7 mouse cellular contexts compared by ENCODE assay signal in genomic region chr1:184051824-184052223, GRCm38 (mm10). TPM values are rescaled to one million over a fixed set of nuclear protein-coding genes. Genes with fewer than 3 reads are reported as not detected.
A peak's percentile ranks its signal among the peaks of the same experiment; 100 is the strongest.
DNase-seq lines count a peak whose midpoint lies in the region; ATAC-seq and TF ChIP-seq lines count a peak whose summit lies in the region.

No protein-coding gene starts in this region.

- no peak overlapping the region for H3K4me2 ChIP-seq in kidney, embryonic 15.5 days
- H3K4me2 ChIP-seq in hindbrain, embryonic 13.5 days: no peak overlapping the region

- DNase-seq in 3T3-L1 (ENCODE audit: low read depth, low spot score) (peak; percentile 86), Patski (ENCODE audit: low read depth, low spot score) (peak; percentile 80)
- peak; percentile 75 for DNase-seq in gastrocnemius, postnatal 14 days
- no peak for DNase-seq in natural killer cell, adult 2 months (ENCODE audit: low spot score in 2 of 2)
- no peak for DNase-seq in B cell, adult 2 months

- no peaks in the 10 kb centered on the region for H3K27me3 ChIP-seq in Patski
- no peaks in the 10 kb centered on the region for H3K27me3 ChIP-seq in kidney, embryonic 15.5 days
- H3K27me3 ChIP-seq in hindbrain, embryonic 13.5 days: no peaks in the 10 kb centered on the region

- intact Hi-C loops in gastrocnemius, postnatal 14 days (cut with DNase I; ENCODE audit: low total_unique reads): no loop called here

- 14% methylated on average over 6 of the region's 6 CpGs for WGBS in kidney, embryonic 15.5 days
- 52% methylated on average over 6 of the region's 6 CpGs for WGBS in hindbrain, embryonic 13.5 days

- H3K4me3 ChIP-seq in kidney, embryonic 15.5 days (replicated peaks): no peak overlapping the region
- H3K4me3 ChIP-seq in hindbrain, embryonic 13.5 days: no peak overlapping the region

- POLR2A ChIA-PET in Patski (lab: Charles Lee): interaction anchor here (1.4 kb wide), 1 partner anchor 16 kb away, joined by 3 read pairs; no protein-coding TSS in a partner anchor

- H3K9me3 ChIP-seq in kidney, embryonic 15.5 days (replicated peaks): no peaks in the 10 kb centered on the region
- no peaks in the 10 kb centered on the region for H3K9me3 ChIP-seq in hindbrain, embryonic 13.5 days

- no peak for TF ChIP-seq CTCF in Patski (IDR thresholded peaks at IDR 0.05)

- H3K36me3 ChIP-seq in kidney, embryonic 15.5 days: no peaks in the 10 kb centered on the region
- no peaks in the 10 kb centered on the region for H3K36me3 ChIP-seq in hindbrain, embryonic 13.5 days

- CTCF ChIA-PET in Patski (lab: Charles Lee): interaction anchor here (1.3 to 1.4 kb wide), 2 partner anchors 9 to 16 kb away, joined by 4 to 5 read pairs; no protein-coding TSS in a partner anchor

- peak; percentile 74 for ATAC-seq in Patski
- ATAC-seq in kidney, embryonic 15.5 days (replicated peaks; ENCODE audit: low FRiP score): peak; percentile 66
- no peak for ATAC-seq in hindbrain, embryonic 13.5 days (ENCODE audit: low FRiP score)

- H3K27ac ChIP-seq in kidney, embryonic 15.5 days: no peak overlapping the region
- no peak overlapping the region for H3K27ac ChIP-seq in hindbrain, embryonic 13.5 days

- H3K4me1 ChIP-seq in kidney, embryonic 15.5 days: peaks cover 10% of the 10 kb centered on the region
- peaks cover 7% of the 10 kb centered on the region for H3K4me1 ChIP-seq in hindbrain, embryonic 13.5 days (replicated peaks)

- H3K9ac ChIP-seq in kidney, embryonic 15.5 days: no peak overlapping the region
- no peak overlapping the region for H3K9ac ChIP-seq in hindbrain, embryonic 13.5 days

- in situ Hi-C loops in Patski (cut with MboI; ENCODE audit: low pct_unique_long_range_greater_than_20kb): no loop called here

RNA-seq across cellular contexts. Expression of gene 1700056E22Rik, which starts 17.7 kb away (rescaled TPM):
- polyA plus RNA-seq in Patski (2021): 3.4 TPM
- total RNA-seq in gastrocnemius, postnatal 14 days (2021): 1 to 10 TPM; 1.6 to 1.9 TPM
- polyA plus RNA-seq in kidney, embryonic 15.5 days (2015; fragmentation: Nextera tagmentation; extraction: Ambion mirVana): 1.3 and 2.4 TPM in 2 replicates
- polyA plus RNA-seq in hindbrain, embryonic 13.5 days (2015; fragmentation: Nextera tagmentation; extraction: Ambion mirVana): 1.3 TPM in 2 replicates

RNA-seq across cellular contexts. Expression of gene Dusp10, which starts 38.7 kb away (rescaled TPM):
- polyA plus RNA-seq in Patski (2021): 31.3 TPM
- 10 to 100 TPM; 14.0 to 28.0 TPM for total RNA-seq in gastrocnemius, postnatal 14 days (2021)
- 5.8 and 6.3 TPM in 2 replicates for polyA plus RNA-seq in kidney, embryonic 15.5 days (2015; fragmentation: Nextera tagmentation; extraction: Ambion mirVana)
- polyA plus RNA-seq in hindbrain, embryonic 13.5 days (2015; fragmentation: Nextera tagmentation; extraction: Ambion mirVana): 4.7 and 5.2 TPM in 2 replicates

Comparison
In these comparisons a context has a peak if more than half of its experiments do, and no peak if none do; other contexts are left out.
1. DNase-seq: peak in 3T3-L1 (single experiment), Patski (single experiment) and gastrocnemius, postnatal 14 days (single experiment); none in natural killer cell, adult 2 months (0 of 2) and B cell, adult 2 months (0 of 2).